Mouse (Mus musculus) testis, postnatal 14 days (tissue): ENCODE data around the gene Sh3bp4.

Experiments
- DNase-seq: peaks from one replicate; pipeline ENCODE4 v3.0.0; 2021; ENCODE audit warnings: low spot score

Gene Sh3bp4

GRCm38 (mm10) chr1:89071371-89072142 lies 1.3 kb downstream of the Sh3bp4 start:
- DNase-seq, result no peak

DNA sequence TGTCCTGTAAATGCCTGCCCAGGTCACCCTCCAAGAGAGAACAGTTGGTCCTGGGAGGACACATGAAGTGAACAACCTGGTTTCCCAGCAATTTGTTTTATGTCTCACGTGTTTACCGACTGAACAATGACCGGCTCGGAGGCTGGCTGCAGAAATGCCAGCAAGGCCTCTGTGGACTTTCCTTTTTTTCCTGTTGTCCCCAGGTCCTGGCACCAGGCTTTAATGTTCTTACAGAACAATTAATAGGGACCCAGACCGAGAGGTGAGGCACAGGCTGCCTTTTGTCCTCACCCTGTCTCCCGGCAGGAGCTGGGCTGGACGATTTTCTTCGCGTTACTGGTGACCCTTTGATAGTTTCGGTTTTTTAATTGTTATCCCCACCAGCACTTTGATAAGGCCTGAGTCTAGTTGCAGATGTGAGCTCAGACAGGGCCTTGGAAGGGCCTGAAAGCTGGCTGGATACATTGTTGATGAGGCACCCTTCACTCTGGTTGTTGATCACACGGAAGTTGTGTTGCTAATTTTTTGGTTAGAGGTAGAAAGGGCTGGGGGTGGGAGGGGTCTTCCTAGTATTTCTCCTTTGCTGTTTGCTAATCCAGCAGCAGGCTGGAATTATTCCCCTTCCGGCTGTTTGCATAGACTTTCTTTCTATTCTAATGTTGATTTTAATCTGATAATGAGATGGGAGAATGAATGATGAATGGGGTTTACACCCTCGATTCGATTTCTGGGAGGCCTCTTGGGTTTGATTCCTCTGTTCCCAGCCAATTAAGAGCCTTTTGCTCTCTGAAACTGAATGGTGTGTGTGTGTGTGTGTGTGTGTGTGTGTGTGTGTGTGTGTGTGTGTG lies 2.2 kb downstream of the Sh3bp4 start:
- DNase-seq, result peak; percentile 52

- no peak for DNase-seq
Measured at GRCm38 (mm10) chr1:89073291-89073846, 3.2 kb downstream of the Sh3bp4 start.

DNA sequence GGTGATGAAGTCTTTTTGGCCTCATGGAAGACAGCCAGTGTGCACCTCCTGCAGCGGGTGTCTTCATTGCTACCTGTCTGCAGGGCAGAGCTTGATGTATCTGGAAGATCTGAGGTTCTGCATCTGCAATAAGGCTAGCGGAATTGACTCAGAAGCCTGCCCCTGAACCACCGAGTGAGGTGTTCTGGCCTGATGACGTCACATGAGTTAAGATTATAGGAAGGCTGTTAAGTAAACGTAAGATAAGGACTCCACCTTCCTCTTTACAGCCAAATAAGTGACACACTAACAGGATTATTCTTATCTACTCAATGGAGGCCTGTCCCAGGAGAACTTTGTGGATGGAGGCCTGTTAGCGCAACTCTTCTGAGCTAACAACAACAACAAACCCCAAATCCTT lies 4.5 kb downstream of the Sh3bp4 start:
- DNase-seq, result no peak

- DNase-seq, result no peak
Measured at GRCm38 (mm10) chr1:89075120-89075519, 4.9 kb downstream of the Sh3bp4 start.

DNA sequence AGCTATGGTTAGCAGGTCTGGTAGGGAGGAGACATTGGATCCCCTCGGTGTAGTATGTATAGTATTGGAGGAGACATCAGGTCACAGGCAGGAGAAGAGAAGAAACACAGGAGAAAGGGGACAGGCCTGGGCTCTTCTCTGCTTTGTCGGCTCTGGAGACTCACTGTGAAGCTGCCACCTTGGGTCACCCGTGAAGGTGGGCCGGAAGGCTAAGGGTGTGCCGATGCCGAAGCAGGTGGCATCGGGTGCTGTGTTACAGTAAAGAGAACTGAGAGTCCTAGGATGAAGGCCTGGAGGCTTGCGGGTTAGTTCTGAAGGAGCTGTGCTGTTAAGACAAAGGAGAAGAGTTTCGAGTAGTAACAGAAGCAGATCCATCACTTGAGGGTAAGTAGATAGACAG lies 6.6 kb downstream of the Sh3bp4 start:
- DNase-seq, result no peak

GRCm38 (mm10) chr1:89078240-89078639 lies 8.0 kb downstream of the Sh3bp4 start:
- no peak for DNase-seq

DNA sequence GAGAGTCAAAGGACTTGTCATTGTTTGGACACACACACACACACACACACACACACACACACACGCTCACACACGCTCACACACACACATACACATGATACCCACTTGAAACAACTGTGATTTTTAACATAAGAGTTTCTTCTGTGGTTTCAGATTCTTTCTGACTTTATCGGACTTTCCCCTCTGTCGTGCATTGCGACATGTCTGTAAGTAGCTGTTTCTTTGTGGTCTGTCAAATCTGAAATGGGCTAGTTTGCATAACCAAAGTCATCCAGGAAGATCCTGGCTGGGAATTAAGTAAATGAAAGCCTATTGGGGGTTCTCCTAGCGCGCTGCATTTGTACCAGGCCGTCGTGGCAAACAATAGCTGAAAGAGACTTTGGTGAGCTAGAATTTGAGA lies 8.5 kb downstream of the Sh3bp4 start:
- no peak for DNase-seq

- no peak for DNase-seq
Measured at GRCm38 (mm10) chr1:89079239-89079638, 9.0 kb downstream of the Sh3bp4 start.

- DNase-seq, result no peak
Measured at GRCm38 (mm10) chr1:89080371-89080770, 10.2 kb downstream of the Sh3bp4 start.

- DNase-seq, result no peak
Measured at GRCm38 (mm10) chr1:89080795-89081194, 10.6 kb downstream of the Sh3bp4 start.

GRCm38 (mm10) chr1:89081371-89081770 lies 11.2 kb downstream of the Sh3bp4 start:
- no peak for DNase-seq

- DNase-seq, result no peak
Measured at GRCm38 (mm10) chr1:89082171-89082882, 12.1 kb downstream of the Sh3bp4 start.

GRCm38 (mm10) chr1:89086575-89087153 lies 16.4 kb downstream of the Sh3bp4 start:
- DNase-seq, result no peak

DNA sequence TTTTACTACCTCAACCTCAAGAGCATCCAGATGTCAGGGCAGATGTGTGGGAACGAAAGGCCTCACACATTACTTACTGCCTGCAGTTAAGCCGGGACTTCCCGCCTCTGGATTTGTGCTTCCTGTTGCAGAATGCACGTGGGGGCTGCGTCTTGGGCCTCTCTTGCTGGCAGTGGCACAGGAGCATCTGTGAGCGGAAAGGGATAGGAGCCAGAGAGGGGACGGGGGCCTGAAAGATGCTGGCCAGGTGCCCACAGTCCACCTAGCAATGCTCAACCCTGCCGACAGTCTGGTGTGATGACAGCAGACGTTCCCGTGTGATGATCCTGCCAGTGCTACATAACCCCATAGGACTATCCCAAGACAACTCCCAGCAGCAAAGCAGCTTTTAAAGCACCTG lies 17.9 kb downstream of the Sh3bp4 start:
- no peak for DNase-seq

- no peak for DNase-seq
Measured at GRCm38 (mm10) chr1:89088748-89089288, 18.6 kb downstream of the Sh3bp4 start.

- DNase-seq, result no peak
Measured at GRCm38 (mm10) chr1:89089821-89090600, 19.8 kb downstream of the Sh3bp4 start.

DNA sequence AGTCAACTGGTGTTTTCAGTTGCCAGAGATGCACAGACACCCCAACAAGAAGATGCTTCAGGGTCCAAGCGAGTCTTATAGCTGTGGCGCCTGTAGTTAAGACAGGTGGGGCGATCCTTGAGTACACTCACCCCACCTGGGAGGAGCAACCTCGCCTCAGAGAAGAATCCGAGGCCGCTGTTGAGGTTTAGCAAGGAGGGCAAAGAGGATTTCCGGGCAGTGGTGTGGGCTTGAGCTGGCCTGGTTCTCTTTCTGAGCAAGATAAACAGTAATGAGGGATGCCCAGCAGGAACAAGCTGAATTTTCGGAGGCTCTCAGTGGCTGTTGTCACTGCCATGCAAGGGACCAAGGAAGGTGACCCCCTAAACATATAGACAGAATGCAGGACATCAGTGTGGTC lies 20.5 kb downstream of the Sh3bp4 start:
- DNase-seq, result no peak

DNA sequence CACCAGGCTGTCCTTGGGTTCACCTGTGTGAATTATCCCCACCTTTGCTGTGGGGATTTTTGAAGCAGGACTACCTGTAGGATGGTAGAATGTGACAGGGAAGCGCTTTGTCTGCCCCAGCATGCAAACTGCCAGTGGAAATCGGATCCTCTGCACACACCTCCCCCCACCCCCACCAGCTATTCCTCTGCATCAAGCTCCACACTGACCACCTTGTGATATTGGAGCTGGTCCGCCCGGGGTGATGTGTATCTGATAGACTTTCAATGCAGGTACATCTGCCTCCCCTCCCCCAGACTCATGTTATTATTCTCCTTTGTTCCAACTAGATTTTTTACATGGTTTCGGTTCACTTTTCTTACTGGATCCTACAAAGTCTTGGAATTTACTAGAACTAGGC lies 21.8 kb downstream of the Sh3bp4 start:
- DNase-seq, result no peak

DNA sequence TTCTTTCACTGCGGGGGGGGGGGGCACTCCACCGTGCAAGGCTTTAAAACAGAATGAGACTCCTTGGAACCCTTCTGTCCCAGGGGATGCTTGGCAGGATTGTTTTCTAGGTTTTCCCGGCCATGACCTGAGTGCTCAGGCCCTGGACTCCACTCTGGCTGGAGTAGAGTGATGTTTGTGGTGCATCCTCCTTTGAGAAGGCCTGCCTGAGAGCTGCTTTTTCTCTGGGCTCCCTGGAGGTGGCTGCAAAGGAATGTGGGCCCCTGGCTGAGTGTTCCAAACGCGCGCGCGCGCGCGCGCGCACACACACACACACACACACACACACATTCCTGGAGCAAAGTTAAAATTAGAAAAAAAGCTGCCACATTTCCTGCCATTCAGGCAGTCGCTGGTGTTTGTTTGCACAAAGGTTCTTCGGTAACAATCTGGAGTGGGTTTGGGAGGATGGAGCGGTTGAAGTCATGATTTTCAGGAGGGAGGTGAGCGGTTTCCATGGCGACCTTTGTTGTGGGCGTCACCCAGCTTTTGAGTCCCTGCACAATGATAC lies 22.3 kb downstream of the Sh3bp4 start:
- peak; percentile 36 for DNase-seq

- no peak for DNase-seq
Measured at GRCm38 (mm10) chr1:89093696-89094095, 23.5 kb downstream of the Sh3bp4 start.
